Mouse (Mus musculus) granulocyte monocyte progenitor cell, adult 5-6 weeks (primary cell): Measurements from ENCODE around the gene Vmn1r142. TPM values are rescaled to one million over a fixed set of nuclear protein-coding genes. Genes with fewer than 3 reads are reported as not detected.
"Not testable (repeated sequence)": the region's sequence is repeated elsewhere in the genome, so short reads cannot be mapped to it uniquely, and the experiment has no call there.

Experiments used
- ATAC-seq: replicated peaks from 2 replicates; pipeline ENCODE4 v1.8.0; 2016; ENCODE audit warnings: mild to moderate bottlenecking, moderate TSS enrichment, inconsistent platforms; ENCODE audit not compliant: poor library complexity, severe bottlenecking
- total RNA-seq, 2 experiments: library from RNA; stranded (forward) in 1 of 2; stranded (reverse) in 1 of 2; fragments of 200-712, 200-1000 nt in 1 of 2; fragments of >200 nt in 1 of 2; fragmentation: Nextera tagmentation in 1 of 2; gene quantifications; 2 replicates each; pipeline ENCODE4 v1.2.3; 2014 to 2017

The Vmn1r142 gene
- not detected in 2 replicates for total RNA-seq (2014; fragmentation: Nextera tagmentation)
- total RNA-seq (2017): not detected in 2 replicates

DNA sequence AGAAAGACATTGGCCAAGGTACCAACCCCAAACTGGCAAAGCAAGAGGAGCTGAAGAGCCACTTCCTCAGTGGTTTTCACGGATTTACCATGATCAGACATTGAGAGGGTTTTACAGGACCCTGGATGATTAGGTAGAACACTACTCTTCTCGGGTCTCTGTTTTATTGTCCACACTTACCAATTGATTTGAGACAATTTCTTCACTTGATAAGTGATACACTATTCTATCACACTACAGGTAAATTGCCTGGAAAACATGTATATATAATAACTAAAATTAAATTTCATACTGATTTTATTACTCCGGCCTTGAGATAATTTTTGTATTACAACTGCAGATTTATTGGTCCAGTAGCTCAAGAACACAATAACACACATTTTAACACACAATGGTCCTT lies at the start of gene Vmn1r142:
Vmn1r142 (minus strand) TSS at position 101 of the 400 bp plus-strand sequence.
- ATAC-seq: not testable (repeated sequence)

DNA sequence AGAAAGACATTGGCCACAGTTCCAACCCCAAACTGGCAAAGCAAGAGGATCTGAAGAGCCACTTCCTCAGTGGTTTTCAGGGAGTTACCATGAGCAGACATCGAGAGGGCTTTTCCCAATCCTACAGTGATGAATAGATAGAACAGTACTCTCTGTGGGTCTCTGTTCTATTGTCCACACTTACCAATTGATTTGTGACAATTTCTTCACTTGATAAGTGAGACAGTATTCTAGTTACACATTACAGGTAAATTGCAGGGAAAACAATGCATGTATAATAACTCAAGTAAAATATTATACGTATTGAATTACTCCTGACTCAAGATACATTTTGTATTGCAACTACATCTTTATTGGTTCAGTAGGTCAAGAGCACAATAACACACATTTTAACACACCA lies 37.3 kb upstream of the Vmn1r142 start, which contains the start of gene Gm8653:
Gm8653 (minus strand) TSS at position 101 of the 400 bp plus-strand sequence.
- ATAC-seq: not testable (repeated sequence)

DNA sequence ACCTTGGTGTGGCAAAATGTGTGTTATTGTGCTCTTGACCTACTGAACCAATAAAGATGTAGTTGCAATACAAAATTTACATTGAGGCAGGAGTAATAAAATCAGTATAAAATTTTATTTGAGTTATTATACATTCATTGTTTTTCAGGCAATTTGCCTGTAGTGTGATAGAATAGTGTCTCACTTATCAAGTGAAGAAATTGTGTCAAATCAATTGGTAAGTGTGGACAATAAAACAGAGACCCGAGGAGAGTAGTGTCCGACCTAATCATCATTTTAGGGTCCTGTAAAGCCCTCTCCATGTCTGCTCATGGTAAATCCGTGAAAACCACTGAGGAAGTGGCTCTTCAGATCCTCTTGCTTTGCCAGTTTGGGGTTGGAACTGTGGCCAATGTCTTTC lies 25.2 kb upstream of the Vmn1r142 start, which contains the start of gene Vmn1r143:
Vmn1r143 (plus strand) TSS at position 301 of the 400 bp plus-strand sequence.
- ATAC-seq: not testable (repeated sequence)

DNA sequence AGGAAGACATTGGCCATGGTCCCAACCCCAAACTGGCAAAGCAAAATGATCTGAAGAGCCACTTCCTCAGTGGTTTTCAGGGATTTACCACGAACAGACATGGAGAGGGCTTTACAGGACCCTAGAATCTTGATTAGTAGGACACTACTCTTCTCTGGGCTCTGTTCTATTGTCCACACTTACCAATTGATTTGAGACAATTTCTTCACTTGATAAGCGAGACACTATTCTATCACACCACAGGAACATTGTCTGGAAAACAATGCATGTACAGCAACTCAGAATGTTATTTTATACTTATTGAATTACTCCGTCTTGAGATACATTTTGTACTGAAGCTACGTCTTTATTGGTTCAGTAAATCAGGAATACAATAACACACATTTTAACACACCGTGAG lies 29.2 kb downstream of the Vmn1r142 start, which contains the start of gene Gm10666:
Gm10666 (minus strand) TSS at position 101 of the 400 bp plus-strand sequence.
- ATAC-seq: not testable (repeated sequence)

DNA sequence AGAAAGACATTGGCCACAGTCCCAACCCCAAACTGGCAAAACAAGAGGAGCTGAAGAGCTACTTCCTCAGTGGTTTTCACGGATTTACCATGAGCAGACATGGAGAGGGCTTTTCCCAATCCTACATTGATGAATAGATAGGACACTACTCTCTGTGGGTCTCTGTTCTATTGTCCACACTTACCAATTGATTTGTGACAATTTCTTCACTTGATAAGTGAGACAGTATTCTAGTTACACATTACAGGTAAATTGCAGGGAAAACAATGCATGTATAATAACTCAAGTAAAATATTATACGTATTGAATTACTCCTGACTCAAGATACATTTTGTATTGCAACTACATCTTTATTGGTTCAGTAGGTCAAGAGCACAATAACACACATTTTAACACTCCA lies 45.7 kb downstream of the Vmn1r142 start, which contains the start of gene Gm16451:
Gm16451 (minus strand) TSS at position 101 of the 400 bp plus-strand sequence.
- ATAC-seq: not testable (repeated sequence)

Other genes starting within 250 kb of the Vmn1r142 start
- gene Gm5891, start 242.7 kb downstream of the Vmn1r142 start, total RNA-seq (2014; fragmentation: Nextera tagmentation): not detected in 2 replicates
- not detected in 2 replicates for gene Gm5891, start 242.7 kb downstream of the Vmn1r142 start, total RNA-seq (2017)
- not detected in 2 replicates for gene Vmn1r137, start 169.4 kb downstream of the Vmn1r142 start, total RNA-seq (2014; fragmentation: Nextera tagmentation)
- gene Vmn1r137, start 169.4 kb downstream of the Vmn1r142 start, total RNA-seq (2017): not detected in 2 replicates
- gene Vmn1r138, start 135.1 kb downstream of the Vmn1r142 start, total RNA-seq (2014; fragmentation: Nextera tagmentation): not detected in 2 replicates
- not detected in 2 replicates for gene Vmn1r138, start 135.1 kb downstream of the Vmn1r142 start, total RNA-seq (2017)
- not detected in 2 replicates for gene Gm6176, start 107.7 kb downstream of the Vmn1r142 start, total RNA-seq (2014; fragmentation: Nextera tagmentation)
- gene Gm6176, start 107.7 kb downstream of the Vmn1r142 start, total RNA-seq (2017): not detected in 2 replicates
- not detected in 2 replicates for gene Vmn1r139, start 95.0 kb downstream of the Vmn1r142 start, total RNA-seq (2014; fragmentation: Nextera tagmentation)
- not detected in 2 replicates for gene Vmn1r139, start 95.0 kb downstream of the Vmn1r142 start, total RNA-seq (2017)
- not detected in 2 replicates for gene Gm16451, start 45.8 kb downstream of the Vmn1r142 start, total RNA-seq (2014; fragmentation: Nextera tagmentation)
- not detected in 2 replicates for gene Gm16451, start 45.8 kb downstream of the Vmn1r142 start, total RNA-seq (2017)
- not detected in 2 replicates for gene Gm10666, start 29.3 kb downstream of the Vmn1r142 start, total RNA-seq (2014; fragmentation: Nextera tagmentation)
- gene Gm10666, start 29.3 kb downstream of the Vmn1r142 start, total RNA-seq (2017): not detected in 2 replicates
- gene Vmn1r143, start 25.3 kb upstream of the Vmn1r142 start, total RNA-seq (2014; fragmentation: Nextera tagmentation): not detected in 2 replicates
- gene Vmn1r143, start 25.3 kb upstream of the Vmn1r142 start, total RNA-seq (2017): not detected in 2 replicates
- gene Gm8653, start 37.2 kb upstream of the Vmn1r142 start, total RNA-seq (2014; fragmentation: Nextera tagmentation): not detected in 2 replicates
- not detected in 2 replicates for gene Gm8653, start 37.2 kb upstream of the Vmn1r142 start, total RNA-seq (2017)
- gene Gm8453, start 65.4 kb upstream of the Vmn1r142 start, total RNA-seq (2014; fragmentation: Nextera tagmentation): not detected in 2 replicates
- not detected in 2 replicates for gene Gm8453, start 65.4 kb upstream of the Vmn1r142 start, total RNA-seq (2017)
- gene Gm4187, start 165.7 kb upstream of the Vmn1r142 start, total RNA-seq (2014; fragmentation: Nextera tagmentation): not detected in 2 replicates
- not detected in 2 replicates for gene Gm4187, start 165.7 kb upstream of the Vmn1r142 start, total RNA-seq (2017)
- not detected in 2 replicates for gene Gm8660, start 207.0 kb upstream of the Vmn1r142 start, total RNA-seq (2014; fragmentation: Nextera tagmentation)
- not detected in 2 replicates for gene Gm8660, start 207.0 kb upstream of the Vmn1r142 start, total RNA-seq (2017)
- not detected in 2 replicates for gene Vmn1r148, start 249.5 kb upstream of the Vmn1r142 start, total RNA-seq (2014; fragmentation: Nextera tagmentation)
- gene Vmn1r148, start 249.5 kb upstream of the Vmn1r142 start, total RNA-seq (2017): not detected in 2 replicates